Mouse (Mus musculus) liver, embryonic 14 days (tissue): Measurements from ENCODE around the gene Irs3. TPM values are rescaled to one million over a fixed set of nuclear protein-coding genes. Genes with fewer than 3 reads are reported as not detected.

Source experiments
- polyA plus RNA-seq: library from polyadenylated mRNA; depleted of rRNA; stranded (reverse); fragments of >200 nt; gene quantifications from 2 replicates; pipeline ENCODE4 v1.2.3, GENCODE M21; 2012; rRNA removed

Gene Irs3
- polyA plus RNA-seq: 0.01 TPM in 1 of 2 replicates, not detected in the other

DNA sequence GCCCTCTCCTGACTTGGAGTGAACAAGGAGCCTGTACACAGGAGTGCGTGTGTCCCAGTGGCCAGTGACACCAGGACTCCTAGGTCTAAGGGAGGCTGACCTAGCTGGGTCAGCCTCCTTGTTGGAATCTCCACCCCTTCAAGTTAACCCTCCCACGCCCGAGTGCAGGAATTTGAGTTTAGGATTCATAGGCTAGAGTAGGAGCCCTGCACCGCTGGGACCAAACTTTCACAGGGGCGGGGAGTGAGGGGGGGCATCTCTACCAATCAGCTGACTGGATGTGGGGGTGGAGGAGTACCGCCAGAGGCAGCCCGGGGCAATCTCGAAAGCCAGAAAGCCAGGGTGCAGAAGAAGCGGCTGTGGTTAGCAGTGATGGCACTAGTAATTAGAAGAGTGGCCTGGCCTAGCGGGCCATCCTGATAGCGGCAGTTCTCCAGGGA lies at the start of gene Irs3:
Gene Irs3, minus strand, starts transcription at position 63 of the 440 bp plus-strand sequence.

DNA sequence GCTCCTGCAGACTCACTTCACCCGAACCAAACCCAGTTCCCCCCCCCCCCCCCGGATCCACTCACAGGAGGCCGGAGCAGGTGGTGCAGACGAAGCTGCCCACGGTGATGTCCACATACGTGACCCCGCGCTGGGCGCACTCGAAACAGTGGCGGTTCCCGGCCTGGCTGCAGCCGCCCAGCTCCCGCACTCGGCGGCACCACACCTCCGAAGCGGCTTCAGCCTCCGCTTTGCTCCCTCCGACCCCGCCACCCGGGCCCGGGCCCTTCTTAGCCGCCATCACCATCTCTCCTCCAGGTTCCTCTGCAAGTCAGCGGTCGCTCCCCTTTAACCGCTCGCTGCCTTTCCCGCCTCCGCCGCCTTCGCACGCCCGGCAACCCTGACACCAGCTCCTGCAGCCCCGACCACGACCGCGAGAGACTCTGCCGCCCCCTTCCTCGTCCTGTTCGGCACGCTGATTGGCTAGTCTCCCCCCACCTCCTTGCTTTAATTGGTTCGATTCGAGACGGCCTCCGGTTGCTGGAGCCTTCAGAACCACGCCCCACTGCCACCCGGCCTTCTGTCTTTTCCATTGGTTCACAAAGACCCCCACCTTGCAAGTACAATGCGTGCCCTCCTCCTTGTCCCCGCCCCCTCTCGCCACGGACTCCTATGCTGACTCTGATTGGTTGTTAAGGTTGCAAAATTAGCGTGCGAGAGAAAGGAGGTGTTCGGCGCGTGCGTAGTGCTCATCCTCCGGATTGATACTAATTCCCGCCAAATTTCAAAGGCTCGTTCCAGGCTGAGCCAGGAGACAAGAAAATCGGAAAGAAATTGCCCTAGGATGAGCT lies 39.0 kb upstream of the Irs3 start, which contains the start of gene Agfg2:
Gene Agfg2, minus strand, starts transcription at position 433 of the 830 bp plus-strand sequence.

DNA sequence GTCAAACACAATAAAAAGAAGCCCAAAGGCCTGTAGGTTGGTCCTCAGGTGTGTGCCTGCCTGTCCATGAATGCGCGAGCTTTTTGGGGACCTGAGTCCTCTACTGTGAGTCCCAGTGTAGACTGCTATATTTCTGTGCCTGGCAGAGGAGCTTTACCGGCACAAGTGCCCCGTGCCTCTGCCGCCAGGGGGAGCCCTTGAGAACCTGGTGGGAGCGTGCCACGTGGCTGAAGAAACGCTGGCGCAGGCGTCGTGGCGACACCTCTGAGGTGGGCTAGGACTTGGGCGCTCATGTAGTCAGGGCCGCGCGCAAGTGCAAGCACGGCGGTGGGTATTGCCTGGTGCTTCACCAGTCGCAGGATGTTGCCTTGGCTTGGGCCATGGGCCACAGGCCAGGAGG lies 4.5 kb downstream of the Irs3 start, which contains the start of gene Sap25:
Gene Sap25, plus strand, starts transcription at position 281 of the 400 bp plus-strand sequence.

DNA sequence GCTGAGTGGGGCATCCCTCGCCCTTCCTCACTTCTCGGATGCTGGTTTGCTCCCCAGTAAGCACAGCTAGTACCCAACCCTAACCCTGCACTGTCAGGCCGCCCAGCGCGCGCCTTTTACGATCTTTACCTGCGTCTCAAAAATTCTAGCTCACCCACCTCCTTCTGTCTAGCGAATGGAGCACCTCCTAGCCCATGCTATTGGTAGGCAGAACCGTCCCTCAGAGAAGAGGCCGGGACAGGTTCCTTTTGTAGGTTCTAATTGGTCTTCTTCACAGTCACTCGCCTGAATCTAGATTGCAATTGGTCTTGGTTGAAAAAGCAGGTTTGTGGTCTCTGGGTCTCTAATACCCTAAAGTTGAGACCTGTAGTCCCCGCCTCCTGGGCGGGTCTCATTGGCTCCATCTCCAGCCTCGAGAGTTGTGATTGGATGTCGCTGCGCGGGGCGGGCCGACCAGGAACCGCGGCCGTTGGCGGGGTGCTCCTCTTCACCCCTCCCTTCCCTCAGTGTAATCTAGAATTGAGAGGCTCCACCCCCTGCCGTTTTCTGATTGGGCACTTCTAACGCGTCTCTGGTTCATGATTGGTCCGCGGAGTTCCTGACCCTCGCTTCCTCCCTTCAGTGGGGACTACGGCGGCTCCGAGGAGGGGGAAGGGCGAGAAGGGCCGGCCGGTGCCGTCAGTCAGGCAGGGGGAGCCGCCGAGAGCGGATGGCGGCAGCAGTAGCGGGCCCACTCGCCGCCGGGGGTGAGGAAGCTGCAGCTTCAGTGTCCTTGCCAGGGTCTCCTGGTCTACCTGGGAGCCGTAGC lies 16.8 kb downstream of the Irs3 start, which contains the start of the genes Fbxo24, Lrch4 and Gm20605:
Gene Fbxo24, minus strand, starts transcription at position 505 of the 808 bp plus-strand sequence.
Gene Lrch4, plus strand, starts transcription at position 624 of the 808 bp plus-strand sequence.
Gene Gm20605, plus strand, starts transcription at position 678 of the 808 bp plus-strand sequence.

DNA sequence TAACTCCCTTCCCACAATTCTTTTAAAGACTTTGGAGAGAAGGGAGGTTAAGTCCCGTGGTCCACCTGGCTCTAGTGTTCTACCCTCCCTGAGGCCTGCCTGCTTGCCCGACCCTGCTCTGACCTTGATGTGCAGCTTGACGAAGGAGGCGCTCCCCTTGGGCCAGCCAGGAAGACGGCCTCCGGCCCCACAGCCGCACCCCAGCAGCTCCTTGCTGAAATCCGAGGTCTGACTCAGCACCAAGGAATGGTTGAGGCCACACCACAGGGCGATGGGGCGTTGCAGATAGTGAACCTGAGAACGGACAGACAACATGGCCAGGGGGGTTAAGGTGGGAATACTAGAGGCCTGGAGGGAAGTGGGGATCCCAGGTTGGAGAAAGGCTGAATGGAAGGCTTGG lies 32.0 kb downstream of the Irs3 start, which contains the start of gene Pcolce:
Gene Pcolce, minus strand, starts transcription at position 235 of the 400 bp plus-strand sequence.

DNA sequence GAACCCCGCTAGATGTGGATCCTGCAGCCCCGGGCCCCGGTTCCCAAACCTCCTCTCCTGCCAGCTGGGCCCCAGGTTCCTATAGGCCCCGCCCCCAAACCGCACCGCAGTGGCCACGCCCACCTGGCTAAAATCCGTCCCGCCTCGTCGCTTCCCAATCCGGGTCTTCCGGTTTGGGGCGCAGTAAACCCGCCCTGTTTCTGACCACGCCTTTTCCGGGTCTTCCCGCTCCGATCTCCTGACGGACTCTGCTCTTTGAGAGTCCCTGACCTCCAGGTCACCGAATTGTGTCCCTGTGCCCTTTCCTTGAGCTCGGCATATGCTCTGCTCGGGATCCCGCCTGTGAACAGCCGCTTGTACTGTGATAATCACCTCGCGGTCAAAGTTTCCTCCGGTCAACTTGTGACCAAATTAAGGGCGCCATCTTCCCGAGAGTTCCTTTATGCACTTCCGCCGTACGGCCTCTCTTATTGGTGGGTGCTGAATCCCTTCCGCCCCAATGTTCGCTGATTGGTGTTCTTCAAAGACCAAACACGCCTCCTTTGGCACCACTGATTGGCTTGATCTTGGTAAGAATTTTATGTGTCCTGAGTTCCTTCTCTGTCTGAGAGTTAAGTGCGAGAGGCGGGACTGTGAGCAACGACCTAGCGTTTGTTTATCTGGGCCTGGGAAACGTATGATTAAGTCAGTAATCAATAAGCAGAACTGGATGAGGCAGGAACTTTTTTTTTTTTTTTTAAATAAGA lies 44.7 kb downstream of the Irs3 start, which contains the start of gene Mospd3:
Gene Mospd3, minus strand, starts transcription at position 440 of the 746 bp plus-strand sequence.

Other genes with a start within 250 kb of the Irs3 start
- 0.14 and 0.20 TPM in 2 replicates for gene Zan, start 168.7 kb downstream of the Irs3 start, polyA plus RNA-seq
- gene Pop7, start 143.2 kb downstream of the Irs3 start, polyA plus RNA-seq: 20.0 and 23.2 TPM in 2 replicates
- gene Gigyf1, start 127.2 kb downstream of the Irs3 start, polyA plus RNA-seq: 5.6 and 5.7 TPM in 2 replicates
- gene Epo, start 112.5 kb downstream of the Irs3 start, polyA plus RNA-seq: 0.26 and 0.44 TPM in 2 replicates
- gene Gnb2, start 112.2 kb downstream of the Irs3 start, polyA plus RNA-seq: 173 and 208 TPM in 2 replicates
- 0.03 TPM in 1 of 2 replicates, not detected in the other for gene Actl6b, start 92.2 kb downstream of the Irs3 start, polyA plus RNA-seq
- gene Tfr2, start 75.9 kb downstream of the Irs3 start, polyA plus RNA-seq: 35.1 and 42.1 TPM in 2 replicates
- 26.8 and 31.0 TPM in 2 replicates for gene Mospd3, start 44.7 kb downstream of the Irs3 start, polyA plus RNA-seq
- gene Pcolce, start 31.9 kb downstream of the Irs3 start, polyA plus RNA-seq: 10.6 and 11.9 TPM in 2 replicates
- gene Fbxo24, start 16.7 kb downstream of the Irs3 start, polyA plus RNA-seq: 0.01 and 0.02 TPM in 2 replicates
- gene Lrch4, start 16.6 kb downstream of the Irs3 start, polyA plus RNA-seq: 10.5 and 14.1 TPM in 2 replicates
- gene Gm20605, start 16.5 kb downstream of the Irs3 start, polyA plus RNA-seq: 5.4 and 5.8 TPM in 2 replicates
- gene Sap25, start 4.4 kb downstream of the Irs3 start, polyA plus RNA-seq: 12.0 and 14.2 TPM in 2 replicates
- gene Agfg2, start 39.0 kb upstream of the Irs3 start, polyA plus RNA-seq: 18.0 and 21.6 TPM in 2 replicates
- gene Nyap1, start 95.9 kb upstream of the Irs3 start, polyA plus RNA-seq: 0.68 and 0.90 TPM in 2 replicates
- 17.5 and 22.9 TPM in 2 replicates for gene Tsc22d4, start 100.0 kb upstream of the Irs3 start, polyA plus RNA-seq
- gene Ppp1r35, start 133.1 kb upstream of the Irs3 start, polyA plus RNA-seq: 19.0 and 23.1 TPM in 2 replicates
- 12.9 and 13.7 TPM in 2 replicates for gene Mepce, start 141.9 kb upstream of the Irs3 start, polyA plus RNA-seq
- 3.0 and 3.4 TPM in 2 replicates for gene Zcwpw1, start 142.1 kb upstream of the Irs3 start, polyA plus RNA-seq
- gene Pilra, start 190.6 kb upstream of the Irs3 start, polyA plus RNA-seq: 1.1 and 1.7 TPM in 2 replicates
- gene Pilrb1, start 212.4 kb upstream of the Irs3 start, polyA plus RNA-seq: 2.3 and 3.3 TPM in 2 replicates
- gene Pilrb2, start 226.1 kb upstream of the Irs3 start, polyA plus RNA-seq: 1.2 and 2.3 TPM in 2 replicates